Mouse (Mus musculus) right cerebral cortex, postnatal 10 days (tissue): ENCODE measurements at regions not wholly inside any gene's neighbourhood (a gene's known extent, or its start where the extent isn't known, plus 50 kb on each side); places are given as distances from the start of the nearest gene placed in this dataset.
A peak's percentile ranks its signal among the peaks of the same experiment; 100 is the strongest.

Source experiments
- DNase-seq, 2 experiments: peaks; one replicate each; pipeline ENCODE4 v3.0.0; 2021; ENCODE audit warnings: low spot score in 2 of 2

GRCm38 (mm10) chr6:116999940-117000339 lies 168.4 kb upstream of the Cxcl12 start:
- DNase-seq: no peak

GRCm38 (mm10) chr6:117000951-117001725 lies 167.2 kb upstream of the Cxcl12 start:
- DNase-seq: no peak

GRCm38 (mm10) chr6:117012621-117013020 lies 155.7 kb upstream of the Cxcl12 start:
- no peak for DNase-seq

DNA sequence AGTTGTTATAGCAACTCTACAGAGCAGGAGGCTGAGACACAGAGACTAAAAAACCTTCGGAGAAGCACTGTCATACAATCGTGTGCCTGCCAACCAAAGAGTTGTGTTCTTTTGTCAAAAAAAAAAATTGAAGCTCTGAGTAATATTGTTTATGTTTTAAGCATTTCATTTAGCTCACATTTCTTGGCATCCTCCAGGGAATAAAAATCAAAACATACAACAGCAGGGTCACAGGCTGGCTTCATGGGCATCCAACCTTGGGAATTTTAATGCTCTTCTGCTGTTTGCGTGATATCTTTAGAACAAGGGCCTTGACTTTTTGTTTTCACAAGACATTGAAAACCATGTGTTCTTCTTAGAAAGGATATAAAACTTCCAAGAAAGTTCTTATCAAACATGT lies 152.9 kb upstream of the Cxcl12 start:
- DNase-seq: no peak

GRCm38 (mm10) chr6:117021851-117022250 lies 146.5 kb upstream of the Cxcl12 start:
- no peak for DNase-seq

GRCm38 (mm10) chr6:117032042-117032746 lies 136.1 kb upstream of the Cxcl12 start:
- peak; percentile 24 to 25 for DNase-seq

DNA sequence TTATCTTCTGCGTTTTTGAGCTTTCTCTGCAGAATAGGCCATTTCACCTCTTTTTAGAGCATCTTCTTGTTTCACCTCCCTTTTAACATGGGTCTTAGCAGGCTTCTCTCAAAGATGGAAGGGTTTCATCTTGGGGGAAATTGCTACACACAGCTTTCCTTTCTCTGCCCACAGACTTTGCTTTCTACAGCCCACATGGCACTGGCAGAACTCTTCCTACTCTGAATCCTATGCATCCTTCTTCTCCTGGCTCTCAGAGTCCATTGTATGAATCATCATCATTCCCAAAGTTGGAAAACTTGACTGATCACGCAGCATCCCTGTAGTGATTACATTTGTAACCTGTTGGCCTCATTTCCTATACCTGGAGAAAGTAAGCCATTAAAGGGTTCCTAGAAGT lies 124.6 kb upstream of the Cxcl12 start:
- no peak for DNase-seq

- no peak for DNase-seq
Observed at GRCm38 (mm10) chr6:117049459-117050010, 118.8 kb upstream of the Cxcl12 start.

GRCm38 (mm10) chr6:117060688-117061087 lies 107.6 kb upstream of the Cxcl12 start:
- DNase-seq: no peak

DNA sequence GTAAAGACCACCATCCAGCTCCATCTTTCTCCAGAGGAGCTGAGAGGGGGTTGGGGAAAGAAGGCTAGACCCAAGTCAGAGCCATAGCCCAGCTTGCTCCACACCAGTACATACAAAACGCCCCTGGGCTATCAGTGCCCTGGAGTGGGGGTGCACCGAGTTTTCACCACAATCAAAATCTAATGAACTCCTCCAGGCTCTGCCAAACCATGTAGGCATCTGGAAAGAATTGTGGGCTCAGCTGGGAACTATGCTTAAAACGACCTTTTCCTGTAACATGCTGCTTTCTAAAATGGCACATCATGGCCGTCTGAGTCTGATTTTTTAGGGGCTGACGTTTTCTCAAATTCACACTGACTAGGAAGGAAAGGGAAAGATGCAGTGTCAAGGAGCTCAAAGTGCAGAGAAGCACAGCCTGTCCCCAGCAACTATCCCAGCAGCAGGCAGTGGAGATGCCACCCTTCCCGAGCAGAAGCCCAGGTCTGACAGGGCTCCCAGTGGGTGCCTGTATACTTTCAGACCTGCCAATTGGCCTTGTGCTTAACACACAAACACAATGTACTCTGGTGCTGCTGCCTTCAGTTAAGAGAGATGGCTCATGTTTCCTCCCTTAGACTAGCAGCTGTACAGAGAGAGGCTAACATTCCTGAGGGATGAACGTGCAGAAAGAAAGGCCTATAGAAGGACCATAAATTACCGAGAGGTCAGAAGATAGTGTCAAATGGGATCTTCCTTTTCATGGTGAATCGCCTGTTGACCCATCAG lies 100.6 kb upstream of the Cxcl12 start:
- no peak for DNase-seq

DNA sequence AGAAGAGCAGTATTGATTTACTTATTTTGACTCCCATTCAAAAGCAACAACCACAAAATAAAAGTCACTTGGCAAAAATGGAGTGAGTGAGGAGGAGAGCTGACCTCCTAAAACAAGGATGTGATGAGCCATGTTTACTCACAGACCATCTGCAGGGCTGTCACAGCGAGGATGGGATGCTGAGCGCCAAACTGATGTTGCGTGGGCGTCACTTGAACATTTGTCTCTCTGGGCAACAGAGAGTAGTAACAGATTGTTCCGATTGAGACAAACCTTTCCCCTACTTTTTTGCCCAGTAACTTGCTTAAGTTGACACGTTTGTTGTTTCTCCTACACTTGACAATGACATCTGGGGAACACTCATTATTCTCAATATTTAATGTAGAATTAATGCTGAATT lies 97.0 kb upstream of the Cxcl12 start:
- DNase-seq: peak; percentile 79 to 90

DNA sequence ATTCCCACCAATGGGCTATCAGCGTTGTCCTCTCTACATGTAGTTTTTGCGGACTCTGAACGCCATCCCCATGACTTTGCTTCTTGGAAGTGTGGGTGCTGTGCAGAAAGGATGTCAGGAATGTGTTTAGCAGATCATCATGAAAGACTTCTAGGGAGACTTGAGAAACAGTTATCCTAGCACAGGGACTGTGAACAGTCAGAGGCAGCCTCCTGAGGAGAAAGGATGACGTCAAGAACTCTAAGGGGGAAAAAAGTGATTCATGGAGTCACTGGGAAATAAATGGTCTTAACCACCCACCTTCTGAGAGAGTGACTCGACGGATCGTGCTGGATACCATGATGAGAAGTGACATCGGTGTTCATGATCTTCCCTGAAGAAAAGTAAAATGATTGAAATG lies 96.5 kb upstream of the Cxcl12 start:
- DNase-seq: no peak

DNA sequence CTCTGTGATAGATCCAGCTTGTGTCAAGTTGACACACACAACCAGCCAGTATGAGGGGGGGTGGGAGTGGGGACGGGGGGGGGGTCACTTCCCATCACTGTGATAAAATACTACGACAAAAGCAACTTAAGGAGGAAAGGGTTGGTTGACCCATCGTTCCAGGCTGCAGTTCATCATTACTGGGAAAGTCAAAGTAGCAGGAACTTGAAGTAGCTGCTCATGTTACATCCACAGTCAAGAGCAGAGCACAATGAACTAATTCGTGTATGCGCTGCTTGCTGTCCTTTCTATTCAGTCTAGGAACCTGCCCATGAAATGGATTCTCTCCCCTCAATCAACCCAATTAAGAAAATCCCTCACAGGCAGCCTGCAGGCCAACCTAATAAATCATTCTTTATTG lies 88.8 kb upstream of the Cxcl12 start:
- DNase-seq: no peak

- DNase-seq: no peak
Observed at GRCm38 (mm10) chr6:117080973-117081372, 87.4 kb upstream of the Cxcl12 start.

- DNase-seq: no peak
Observed at GRCm38 (mm10) chr6:117084211-117084610, 84.1 kb upstream of the Cxcl12 start.

- DNase-seq: peak in 1 of 2 experiments; percentile 39
Observed at GRCm38 (mm10) chr6:117084833-117085500, 83.4 kb upstream of the Cxcl12 start.

- no peak for DNase-seq
Observed at GRCm38 (mm10) chr6:117094742-117095141, 73.6 kb upstream of the Cxcl12 start.

- DNase-seq: peak; percentile 69 to 79
Observed at GRCm38 (mm10) chr6:117099871-117100270, 68.5 kb upstream of the Cxcl12 start.

DNA sequence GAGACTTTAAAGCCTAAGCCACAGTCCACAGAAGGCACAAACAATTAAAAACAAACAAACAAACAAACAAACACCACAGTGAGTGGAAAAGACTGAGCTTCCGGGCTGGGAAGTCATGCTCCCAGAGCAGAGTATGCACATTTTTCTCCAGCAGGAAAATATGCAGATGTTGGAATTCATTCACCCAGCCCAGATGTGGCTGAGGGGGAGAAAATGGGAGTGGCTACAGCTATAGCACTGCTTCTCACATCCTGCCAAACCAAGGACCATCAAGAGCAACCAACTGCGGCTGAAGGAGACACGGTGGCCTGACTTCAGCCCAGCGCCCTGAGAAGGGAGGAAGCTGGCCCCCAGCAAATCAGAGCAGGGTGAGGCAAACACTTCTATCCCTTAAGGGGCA lies 65.6 kb upstream of the Cxcl12 start:
- DNase-seq: no peak

DNA sequence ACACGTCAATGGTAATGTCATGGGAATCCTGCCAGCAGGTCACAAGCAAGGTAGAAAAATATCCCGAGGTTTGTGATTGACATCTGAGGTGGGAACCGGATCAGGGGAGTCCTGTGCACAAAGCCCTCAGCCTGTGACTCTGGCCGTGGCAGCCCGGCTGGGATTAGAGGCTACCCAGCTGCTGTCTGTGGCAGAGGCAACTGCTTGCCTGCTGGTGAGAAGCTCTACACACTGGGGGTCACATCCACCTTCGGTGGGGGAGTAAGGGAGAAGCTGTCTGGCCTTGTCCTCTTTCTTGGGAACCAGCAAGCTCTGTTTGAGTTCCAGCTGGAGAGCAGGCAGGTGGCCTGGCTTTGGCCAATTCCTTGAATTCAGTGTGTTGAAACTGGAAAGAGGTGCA lies 64.3 kb upstream of the Cxcl12 start:
- no peak for DNase-seq

DNA sequence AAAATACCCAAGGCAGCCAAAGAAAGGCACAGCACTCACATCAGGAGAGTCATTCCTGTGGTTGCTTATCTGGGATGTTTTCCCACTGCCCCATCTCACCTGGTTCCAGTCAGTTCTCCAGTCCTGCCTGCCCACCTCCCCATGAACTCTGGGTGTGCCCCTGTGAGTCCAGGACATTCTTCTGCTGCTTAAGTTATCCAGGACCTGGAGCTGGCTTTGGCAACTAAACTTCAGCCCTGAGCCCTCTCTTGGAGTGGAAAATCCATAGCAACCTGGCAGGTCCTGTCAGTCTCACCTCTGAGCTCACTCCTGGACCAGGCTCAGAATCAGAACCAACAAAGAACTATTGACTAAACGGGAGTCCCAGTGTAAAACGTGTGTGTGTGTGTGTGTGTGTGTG lies 63.9 kb upstream of the Cxcl12 start:
- DNase-seq: no peak

DNA sequence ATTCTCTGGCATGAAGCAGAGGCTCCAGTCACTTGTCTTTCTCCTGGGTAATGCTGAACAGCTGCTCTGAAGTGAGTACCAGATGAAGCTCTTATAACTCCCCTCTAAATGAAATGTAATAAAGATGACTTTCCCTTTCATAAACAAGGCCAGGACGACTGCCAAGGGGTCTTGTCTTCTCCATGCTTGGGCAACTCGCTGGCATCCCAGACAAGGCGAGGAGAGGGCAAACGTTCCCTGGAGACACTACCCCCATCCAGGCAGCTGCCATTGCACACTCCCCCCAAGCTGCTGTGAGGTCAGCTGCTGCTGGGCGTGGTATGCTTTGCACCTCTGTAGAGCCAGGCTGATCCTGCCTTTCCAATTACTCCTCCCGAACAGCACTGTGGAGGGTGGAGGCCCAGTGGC lies 63.1 kb upstream of the Cxcl12 start:
- DNase-seq: no peak
